Mouse (Mus musculus) MEL (cell line): ENCODE results near the gene Rras2. TPM values are rescaled to one million over a fixed set of nuclear protein-coding genes. Genes with fewer than 3 reads are reported as not detected.

Source experiments
- DNase-seq: peaks from one replicate; pipeline ENCODE4 v3.0.0; 2011; ENCODE audit warnings: low read depth, low spot score
- H3K27ac ChIP-seq: 2 replicates; pipeline ENCODE4 v1.5.1; 2012; ENCODE audit warnings: low read depth, mild to moderate bottlenecking, control low read depth, low read length, moderate library complexity; ENCODE audit not compliant: control insufficient read depth
- H3K27me3 ChIP-seq, 2 experiments: fragments of 150-350 bp in 1 of 2; sonication (generic) in 1 of 2; 2 replicates each; pipeline ENCODE4 v1.6.1; 2012; ENCODE audit warnings: low read length in 2 of 2, mild to moderate bottlenecking in 2 of 2, improper control_type of control experiment in 1 of 2, moderate library complexity in 1 of 2; ENCODE audit not compliant: insufficient read depth in 2 of 2, control insufficient read depth in 1 of 2
- H3K36me3 ChIP-seq, 2 experiments: 2 replicates each; pipeline ENCODE4 v1.6.1; 2012 to 2014; ENCODE audit warnings: low read length in 2 of 2, improper control_type of control experiment in 1 of 2, inconsistent platforms in 1 of 2, mild to moderate bottlenecking in 1 of 2; ENCODE audit not compliant: insufficient read depth in 2 of 2, control insufficient read depth in 1 of 2
- H3K4me1 ChIP-seq, 2 experiments: fragments of 150-350 bp in 1 of 2; sonication (generic) in 1 of 2; 2 replicates each; pipeline ENCODE4 v1.6.1; 2012; ENCODE audit warnings: low read length in 2 of 2, improper control_type of control experiment in 1 of 2, mild to moderate bottlenecking in 1 of 2; ENCODE audit not compliant: insufficient read depth in 2 of 2, control insufficient read depth in 1 of 2
- H3K4me3 ChIP-seq, 2 experiments: fragments of 150-350 bp in 1 of 2; sonication (generic) in 1 of 2; 2 replicates each; pipeline ENCODE4 v1.5.1; 2012; ENCODE audit warnings: low read depth in 2 of 2, low read length in 2 of 2, mild to moderate bottlenecking in 2 of 2, moderate library complexity in 2 of 2, control low read depth in 1 of 2, improper control_type of control experiment in 1 of 2; ENCODE audit not compliant: control insufficient read depth in 1 of 2, insufficient read depth in 1 of 2
- H3K79me2 ChIP-seq: 2 replicates; pipeline ENCODE4 v1.6.1; 2012; ENCODE audit warnings: mild to moderate bottlenecking, low read length, moderate library complexity; ENCODE audit not compliant: control insufficient read depth, poor library complexity, insufficient read depth
- H3K9ac ChIP-seq: 2 replicates; pipeline ENCODE4 v1.6.1; 2012; ENCODE audit warnings: low read depth, mild to moderate bottlenecking, control low read depth, low read length, moderate library complexity; ENCODE audit not compliant: control insufficient read depth, poor library complexity, severe bottlenecking
- H3K9me3 ChIP-seq: fragments of 150-350 bp; sonication (generic); replicated peaks from 2 replicates; pipeline ENCODE4 v1.6.1; 2012; ENCODE audit warnings: mild to moderate bottlenecking, low read length, improper control_type of control experiment, moderate library complexity; ENCODE audit not compliant: insufficient read depth
- CTCF ChIP-seq, 3 experiments: IDR thresholded peaks in 2 of 3; conservative IDR thresholded peaks in 1 of 3; 2 replicates each; pipeline ENCODE4 v1.5.1; 2011 to 2012; ENCODE audit warnings: low read length in 3 of 3, low read depth in 2 of 3, mild to moderate bottlenecking in 2 of 3, improper control_type of control experiment in 1 of 3, inconsistent platforms in 1 of 3, mixed read lengths in 1 of 3, moderate library complexity in 1 of 3; ENCODE audit not compliant: control insufficient read depth in 1 of 3, insufficient read depth in 1 of 3, poor library complexity in 1 of 3, severe bottlenecking in 1 of 3
- ETS1 ChIP-seq: IDR thresholded peaks from 2 replicates; pipeline ENCODE4 v1.6.1; 2012; ENCODE audit warnings: low read depth, mild to moderate bottlenecking, inconsistent platforms, low read length, improper control_type of control experiment, moderate library complexity
- GATA1 ChIP-seq: IDR thresholded peaks from 2 replicates; pipeline ENCODE4 v1.6.1; 2011; ENCODE audit warnings: low read depth, low read length, improper control_type of control experiment
- KAT2A ChIP-seq: conservative IDR thresholded peaks from 2 replicates; pipeline ENCODE4 v1.6.1; 2012; ENCODE audit warnings: low read depth, low read length, improper control_type of control experiment, inconsistent platforms
- MAZ ChIP-seq: IDR thresholded peaks from 2 replicates; pipeline ENCODE4 v1.6.1; 2012; ENCODE audit warnings: low read depth, mild to moderate bottlenecking, inconsistent platforms, low read length, improper control_type of control experiment
- MEF2A ChIP-seq: IDR thresholded peaks from 2 replicates; pipeline ENCODE4 v1.6.1; 2014; ENCODE audit warnings: low read depth, mild to moderate bottlenecking, inconsistent platforms, low read length, improper control_type of control experiment; ENCODE audit not compliant: poor library complexity, insufficient replicate concordance, severe bottlenecking; ENCODE audit errors: extremely low read depth
- NRF1 ChIP-seq: IDR thresholded peaks from 2 replicates; pipeline ENCODE4 v1.6.1; 2014; ENCODE audit warnings: low read depth, mild to moderate bottlenecking, inconsistent platforms, low read length, improper control_type of control experiment, moderate library complexity; ENCODE audit not compliant: poor library complexity, insufficient read depth, severe bottlenecking
- POLR2AphosphoS5 ChIP-seq: IDR thresholded peaks from 2 replicates; pipeline ENCODE4 v1.6.1; 2012; ENCODE audit warnings: low read depth, borderline replicate concordance, mild to moderate bottlenecking, inconsistent platforms, low read length, moderate library complexity, mixed read lengths
- RAD21 ChIP-seq: IDR thresholded peaks from 2 replicates; pipeline ENCODE4 v1.6.1; 2011; ENCODE audit warnings: mild to moderate bottlenecking, low read depth, low read length, improper control_type of control experiment
- SIN3A ChIP-seq: IDR thresholded peaks from 2 replicates; pipeline ENCODE4 v1.6.1; 2012; ENCODE audit warnings: low read length, improper control_type of control experiment, inconsistent platforms
- TAL1 ChIP-seq: IDR thresholded peaks from 2 replicates; pipeline ENCODE4 v1.6.1; 2012; ENCODE audit warnings: mild to moderate bottlenecking, inconsistent platforms, low read length, moderate library complexity, mixed read lengths
- TCF12 ChIP-seq: IDR thresholded peaks from 2 replicates; pipeline ENCODE4 v1.6.1; 2014; ENCODE audit warnings: low read depth, mild to moderate bottlenecking, inconsistent platforms, low read length, improper control_type of control experiment, moderate library complexity
- UBTF ChIP-seq: IDR thresholded peaks from 2 replicates; pipeline ENCODE4 v1.6.1; 2012; ENCODE audit warnings: low read depth, mild to moderate bottlenecking, inconsistent platforms, low read length, improper control_type of control experiment, moderate library complexity, borderline replicate concordance; ENCODE audit not compliant: insufficient read depth
- USF2 ChIP-seq, 2 experiments: IDR thresholded peaks; 2 replicates each; pipeline ENCODE4 v1.6.1; 2011 to 2012; ENCODE audit warnings: improper control_type of control experiment in 2 of 2, low read length in 2 of 2, borderline replicate concordance in 1 of 2, inconsistent platforms in 1 of 2, low read depth in 1 of 2, mild to moderate bottlenecking in 1 of 2; ENCODE audit not compliant: insufficient read depth in 1 of 2
- ZKSCAN1 ChIP-seq: IDR thresholded peaks from 2 replicates; pipeline ENCODE4 v1.6.1; 2012; ENCODE audit warnings: low read depth, mild to moderate bottlenecking, inconsistent platforms, low read length, improper control_type of control experiment, moderate library complexity
- ZMIZ1 ChIP-seq: IDR thresholded peaks from 2 replicates; pipeline ENCODE4 v1.6.1; 2012; ENCODE audit warnings: low read depth, mild to moderate bottlenecking, inconsistent platforms, low read length, improper control_type of control experiment, moderate library complexity
- ZNF384 ChIP-seq: IDR thresholded peaks from 2 replicates; pipeline ENCODE4 v1.6.1; 2012; ENCODE audit warnings: low read depth, mild to moderate bottlenecking, inconsistent platforms, low read length, improper control_type of control experiment
- polyA plus RNA-seq, 2 experiments: library from polyadenylated mRNA; stranded (reverse) in 1 of 2; unstranded in 1 of 2; fragments of >175 nt in 1 of 2; fragments of >200 nt in 1 of 2; gene quantifications; 2 replicates each; pipeline versions ENCODE4 v1.2.1 to v1.2.4; 2012; ENCODE audit warnings: low replicate concordance in 2 of 2, low read depth in 1 of 2; ENCODE audit not compliant: insufficient read length in 2 of 2, insufficient read depth in 1 of 2, missing spikeins in 1 of 2
- total RNA-seq: library from RNA; depleted of rRNA; stranded (reverse); fragments of 300-350 nt; gene quantifications from 2 replicates; pipeline ENCODE4 v1.2.3, GENCODE M21; 2012

The Rras2 gene
- total and polyA plus RNA-seq, 3 experiments, result not detected

DNA sequence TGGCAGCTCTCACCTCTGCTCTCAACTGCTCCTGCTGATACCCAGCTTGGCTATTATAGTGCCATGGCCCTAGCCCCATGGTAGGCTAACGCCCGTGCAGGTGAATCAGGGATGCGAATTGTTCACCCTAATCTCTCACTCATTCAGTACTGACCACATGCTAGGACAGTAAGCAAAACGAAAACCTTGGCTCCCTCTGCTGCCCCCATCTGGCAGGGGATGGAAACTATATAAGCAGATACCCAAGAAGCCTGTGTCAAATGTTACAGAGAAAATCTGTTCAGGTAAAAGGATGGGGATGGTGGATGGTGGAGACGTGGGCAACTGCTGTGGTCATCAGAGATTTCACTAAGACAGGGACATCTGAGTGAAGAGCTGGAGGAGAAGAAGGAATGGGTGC is 110.0 kb downstream of the Rras2 start:
- Histone ChIP-seq H3K9ac (no peak overlapping the region), H3K79me2 (no peaks in the 10 kb centered on the region), H3K4me1 (no peaks in the 10 kb centered on the region), H3K27ac (no peak overlapping the region), H3K4me3 (no peak overlapping the region), H3K27me3 (no peaks in the 10 kb centered on the region), H3K36me3 (no peaks in the 10 kb centered on the region)
- TF ChIP-seq ZNF384 (no peak), GATA1 (no peak), POLR2AphosphoS5 (no peak), TCF12 (no peak), ZKSCAN1 (no peak), NRF1 (no peak), CTCF (IDR thresholded peaks at IDR 0.05 in 2 of 3, conservative IDR thresholded peaks at IDR 0.05 in 1 of 3; ENCODE audit: control insufficient read depth in 1 of 3, insufficient read depth in 1 of 3, low read depth in 2 of 3, low read length in 3 of 3, poor library complexity in 1 of 3, severe bottlenecking in 1 of 3) (no peak), MEF2A (no peak), SIN3A (no peak), RAD21 (no peak), TAL1 (no peak)
- TF ChIP-seq, all 39 proteins: peak for 0
- DNase-seq, result no peak
- H3K9me3 ChIP-seq, result no peaks in the 10 kb centered on the region

- TF ChIP-seq TCF12, result no peak
- TF ChIP-seq MAZ, result no peak
- no peak for TF ChIP-seq ZMIZ1
- no peak for TF ChIP-seq ETS1
- TF ChIP-seq KAT2A, result no peak
- TF ChIP-seq USF2 (IDR thresholded peaks at IDR 0.05; ENCODE audit: borderline replicate concordance in 1 of 2, insufficient read depth in 1 of 2, low read depth in 1 of 2, low read length in 2 of 2), result no peak
- no peak for TF ChIP-seq RAD21
- no peak for TF ChIP-seq UBTF
- TF ChIP-seq, all 39 proteins: peak for 0
- H3K27ac ChIP-seq, result no peak overlapping the region
- DNase-seq, result no peak
- no peaks in the 10 kb centered on the region for H3K9me3 ChIP-seq
- H3K27me3 ChIP-seq, result no peaks in the 10 kb centered on the region
- H3K4me1 ChIP-seq, result no peaks in the 10 kb centered on the region
- H3K79me2 ChIP-seq, result no peaks in the 10 kb centered on the region
- H3K36me3 ChIP-seq, result no peaks in the 10 kb centered on the region
- no peak overlapping the region for H3K4me3 ChIP-seq
- no peak overlapping the region for H3K9ac ChIP-seq
Measured at GRCm38 (mm10) chr7:114006456-114006855, 111.1 kb downstream of the Rras2 start.
